Mouse (Mus musculus) cerebellum, postnatal 36 days (tissue): ENCODE data around the gene Polr3c.
A peak's percentile ranks its signal among the peaks of the same experiment; 100 is the strongest.
"Not testable (repeated sequence)": the region's sequence is repeated elsewhere in the genome, so short reads cannot be mapped to it uniquely, and the experiment has no call there.

ENCODE experiments used
- DNase-seq, 2 experiments: peaks; one replicate each; pipeline ENCODE4 v3.0.0; 2021 to 2022; ENCODE audit warnings: mixed read lengths in 2 of 2

The Polr3c gene

GRCm38 (mm10) chr3:96675171-96675570, 52.3 kb downstream of the Polr3c start:
- DNase-seq: no peak

DNA sequence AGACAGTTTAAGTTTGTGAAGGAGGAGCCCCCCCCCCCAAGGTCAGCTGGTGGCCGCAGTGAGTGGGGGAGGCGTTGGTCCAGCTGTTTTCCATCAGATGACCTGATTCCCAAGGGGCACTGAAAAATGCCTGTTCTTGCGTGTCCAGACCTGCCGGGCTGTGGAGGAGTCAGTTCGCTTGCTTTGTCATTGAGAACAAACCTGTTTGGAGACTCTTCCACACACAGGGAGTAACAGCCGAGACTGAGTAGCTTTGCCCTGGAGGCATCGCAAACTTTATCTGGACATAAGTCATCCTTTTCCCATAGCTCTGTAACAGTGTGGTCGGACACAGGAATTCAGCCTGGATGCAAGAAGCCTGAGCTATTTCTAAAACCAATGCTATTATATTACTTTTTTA, 53.0 kb downstream of the Polr3c start:
- DNase-seq: no peak

GRCm38 (mm10) chr3:96673514-96673913, 53.9 kb downstream of the Polr3c start:
- no peak for DNase-seq

DNA sequence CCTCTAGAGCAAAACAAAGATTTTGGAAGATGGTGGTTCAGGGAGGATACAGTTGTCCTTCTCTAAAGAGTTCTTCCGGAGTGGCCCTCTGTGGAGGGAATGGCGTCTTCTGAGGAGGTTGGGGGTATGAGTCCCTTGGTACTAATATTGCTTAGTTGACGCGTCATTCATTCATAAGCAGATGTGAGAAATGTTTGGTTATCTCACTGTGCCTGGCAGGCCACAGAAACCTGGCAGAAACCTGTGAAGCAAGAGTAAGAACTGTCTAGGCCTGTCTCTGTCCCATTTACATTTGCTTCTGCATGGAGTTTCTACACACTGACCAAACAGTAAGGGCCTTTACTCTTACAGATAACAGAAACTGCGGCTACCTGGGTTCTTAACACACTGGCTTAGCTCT, 55.9 kb downstream of the Polr3c start:
- no peak for DNase-seq

DNA sequence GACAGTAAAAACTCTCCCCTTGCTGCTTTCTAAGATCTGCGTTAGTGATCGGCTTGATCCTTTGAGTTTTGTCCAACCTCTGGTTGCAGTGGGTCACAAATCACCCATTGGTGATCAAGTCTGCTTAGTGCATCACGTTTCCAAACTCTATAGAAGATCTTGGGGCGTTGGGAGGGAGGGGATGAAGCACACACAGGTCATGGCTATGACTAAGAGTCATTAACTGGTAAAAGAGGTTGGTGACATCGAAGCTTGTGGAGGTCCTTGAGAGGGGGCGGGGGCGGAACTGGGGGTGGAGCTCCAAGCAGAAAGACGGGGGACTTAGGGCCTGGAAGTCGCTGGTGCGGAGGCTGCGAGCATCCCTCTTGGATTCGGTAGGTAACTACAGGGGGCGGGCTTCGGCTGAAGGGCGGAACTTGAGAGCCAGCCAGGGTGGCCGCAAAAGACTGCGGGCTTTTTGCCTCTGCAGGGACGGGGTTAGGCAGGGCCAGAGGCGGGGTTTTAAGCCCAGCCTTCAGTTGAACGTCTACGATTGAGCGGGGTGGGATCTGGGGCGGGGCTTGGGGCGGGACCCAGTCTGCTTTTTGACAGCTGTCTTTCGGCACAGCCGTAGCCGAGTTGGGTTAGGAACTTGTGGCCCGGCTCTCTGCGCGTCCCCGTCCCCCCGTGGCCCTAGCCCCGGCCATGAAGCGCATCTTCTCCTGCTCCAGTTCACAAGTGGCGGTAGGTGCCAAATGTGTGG, 57.5 kb downstream of the Polr3c start, which contains the start of gene Ankrd35:
TSS of gene Ankrd35 (plus strand) at position 405 of the 742 bp plus-strand sequence.
- DNase-seq: peak; percentile 70 to 77

- DNase-seq: no peak
Observed at GRCm38 (mm10) chr3:96668424-96669067, 58.9 kb downstream of the Polr3c start.

DNA sequence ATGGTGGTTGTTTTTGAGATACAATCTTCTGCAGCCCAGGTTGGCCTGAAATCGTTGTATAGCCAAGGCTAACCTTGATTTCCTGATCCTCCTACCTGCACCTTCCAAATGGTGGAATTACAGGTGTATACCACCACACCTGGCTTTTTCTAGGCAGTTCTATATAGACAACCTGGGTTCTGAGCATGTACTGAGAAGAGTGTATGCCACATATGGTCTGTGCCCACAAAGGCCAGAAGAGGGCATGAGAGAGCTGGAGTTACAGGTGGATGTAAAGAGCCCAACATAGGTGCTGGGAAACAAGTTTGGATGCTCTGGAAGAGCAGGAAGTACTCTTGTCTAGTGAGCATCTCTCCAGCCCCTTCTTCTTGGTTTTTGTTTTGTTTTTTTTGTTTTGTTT, 60.1 kb downstream of the Polr3c start:
- DNase-seq: no peak

GRCm38 (mm10) chr3:96666916-96667315, 60.5 kb downstream of the Polr3c start:
- DNase-seq: no peak

GRCm38 (mm10) chr3:96665732-96666363, 61.6 kb downstream of the Polr3c start:
- not testable (repeated sequence) for DNase-seq

DNA sequence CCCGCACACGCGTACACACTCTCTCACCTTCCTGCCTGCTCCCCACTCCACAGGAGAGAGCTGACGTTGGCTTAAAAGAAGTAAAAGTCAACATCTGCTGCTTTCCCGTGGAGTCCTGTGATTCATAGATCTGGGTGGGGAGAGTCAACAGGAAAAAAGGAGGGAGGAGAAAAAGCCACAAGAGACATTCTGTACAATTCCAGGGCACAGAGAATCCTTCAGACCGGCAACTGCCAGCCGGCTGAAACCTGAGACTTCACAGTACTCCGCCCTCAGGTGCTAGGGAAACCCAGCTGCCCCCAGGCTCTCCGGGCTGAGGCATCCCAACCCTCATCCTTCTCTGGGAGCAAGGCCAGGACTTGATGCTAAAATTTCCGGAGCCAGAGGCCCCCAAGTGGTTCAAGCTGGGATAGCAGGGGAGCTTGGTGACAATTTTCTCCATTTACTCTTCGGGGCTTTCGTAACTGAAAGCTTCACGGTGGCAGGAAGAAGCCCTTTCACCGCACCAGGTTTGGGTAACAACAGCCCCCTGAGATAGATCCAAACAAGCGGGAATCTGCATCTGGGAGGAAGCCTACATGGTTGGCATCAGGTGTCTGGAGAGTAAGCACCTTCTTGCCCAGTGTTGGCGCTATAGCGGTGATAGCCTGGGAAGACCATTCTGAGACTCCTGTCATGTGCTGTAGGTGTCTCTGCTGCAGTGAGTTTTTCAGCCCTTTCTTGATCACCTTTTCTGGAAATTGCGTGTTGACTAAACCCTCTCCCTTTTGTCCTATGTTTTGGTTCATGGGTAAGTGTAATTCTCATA, 63.8 kb downstream of the Polr3c start:
- DNase-seq: peak; percentile 90 to 96

GRCm38 (mm10) chr3:96662731-96663316, 64.6 kb downstream of the Polr3c start:
- peak; percentile 17 to 20 for DNase-seq
